In genomic region chr5:135496489-135496888, GRCm38 (mm10) we compare ENCODE assay signal across 25 mouse cellular contexts.
"Had no signal": no experiment of that assay in that cellular context is flagged by ENCODE, and none has a peak within 500 bp of the region (broad histone marks: within the 10 kb centered on the region; RNA-seq: fewer than 3 reads in every experiment).

No protein-coding gene starts in this region.

- H3K4me1 ChIP-seq: hindbrain, embryonic 15.5 days; liver, embryonic 12.5 days had no signal

- H3K9ac ChIP-seq: heart, embryonic 13.5 days; heart, embryonic 15.5 days; hindbrain, embryonic 13.5 days; hindbrain, embryonic 15.5 days; limb, embryonic 13.5 days; limb, embryonic 15.5 days; liver, embryonic 12.5 days; liver, embryonic 14.5 days had no signal

- H3K4me3 ChIP-seq: gastrocnemius, adult 2 months; heart, adult 2 months; heart, embryonic 13.5 days; heart, embryonic 15.5 days; hindbrain, embryonic 13.5 days; hindbrain, embryonic 15.5 days; limb, embryonic 13.5 days; limb, embryonic 15.5 days; liver, embryonic 12.5 days had no signal

- H3K4me2 ChIP-seq: heart, embryonic 11.5 days; heart, embryonic 13.5 days; heart, embryonic 15.5 days; hindbrain, embryonic 13.5 days; hindbrain, embryonic 15.5 days; limb, embryonic 13.5 days; limb, embryonic 15.5 days; liver, embryonic 12.5 days had no signal

- H3K36me3 ChIP-seq: heart, embryonic 13.5 days; heart, embryonic 15.5 days; hindbrain, embryonic 13.5 days; hindbrain, embryonic 15.5 days; limb, embryonic 13.5 days; limb, embryonic 15.5 days; liver, embryonic 12.5 days had no signal

- H3K9me3 ChIP-seq: heart, embryonic 13.5 days; heart, embryonic 15.5 days; hindbrain, embryonic 13.5 days; hindbrain, embryonic 15.5 days; limb, embryonic 13.5 days; limb, embryonic 15.5 days; liver, embryonic 12.5 days had no signal

- H3K27ac ChIP-seq: heart, adult 2 months; heart, embryonic 13.5 days; heart, embryonic 15.5 days; hindbrain, embryonic 13.5 days; hindbrain, embryonic 15.5 days; hindbrain, postnatal 0 days; limb, embryonic 13.5 days; limb, embryonic 15.5 days; liver, embryonic 12.5 days; liver, embryonic 14.5 days had no signal

- DNase-seq: gastrocnemius, adult 2 months; gastrocnemius, postnatal 10 days; gastrocnemius, postnatal 25 days; heart, adult 2 months; heart, postnatal 14 days; heart, postnatal 36 days; kidney, adult 11 months; kidney, adult 2 months; kidney, adult 9 months; kidney, postnatal 14 days; kidney, postnatal 36 days; layer of hippocampus, adult 9-11 months; layer of hippocampus, postnatal 36 days; left cerebral cortex, postnatal 4 days; lung, adult 18-20 months had no signal

- H3K27me3 ChIP-seq: heart, embryonic 13.5 days; heart, embryonic 15.5 days; hindbrain, embryonic 13.5 days; hindbrain, embryonic 15.5 days; limb, embryonic 13.5 days; limb, embryonic 15.5 days; liver, embryonic 12.5 days had no signal
